24 mouse cellular contexts compared by ENCODE assay signal in genomic region chr9:40814060-40814459, GRCm38 (mm10). TPM values are rescaled to one million over a fixed set of nuclear protein-coding genes. Genes with fewer than 3 reads are reported as not detected.
DNase-seq lines count a peak whose midpoint lies in the region; ATAC-seq lines count a peak whose summit lies in the region.
"Had no signal": no experiment of that assay in that cellular context is flagged by ENCODE, and none has a peak within 500 bp of the region (broad histone marks: within the 10 kb centered on the region; RNA-seq: fewer than 3 reads in every experiment).

No protein-coding gene starts in this region.

- no peak overlapping the region for H3K27ac ChIP-seq in forebrain, embryonic 14.5 days (ENCODE audit: low read depth, low read length)
- H3K27ac ChIP-seq: embryonic facial prominence, embryonic 15.5 days; heart, embryonic 13.5 days; kidney, postnatal 0 days; midbrain, embryonic 12.5 days; neural tube, embryonic 13.5 days had no signal

- H3K4me3 ChIP-seq in forebrain, embryonic 14.5 days (ENCODE audit: low read depth, low read length): no peak overlapping the region
- H3K4me3 ChIP-seq: embryonic facial prominence, embryonic 15.5 days; heart, embryonic 13.5 days; midbrain, embryonic 12.5 days; neural tube, embryonic 13.5 days had no signal

- H3K4me2 ChIP-seq in forebrain, embryonic 14.5 days (ENCODE audit: low read length): no peak overlapping the region
- H3K4me2 ChIP-seq: embryonic facial prominence, embryonic 15.5 days; heart, embryonic 13.5 days; lung, embryonic 14.5 days; midbrain, embryonic 12.5 days; neural tube, embryonic 13.5 days had no signal

- peak; percentile 66 for DNase-seq in CD4-positive helper T cell, adult 2 months (ENCODE audit: low read depth, low spot score)
- peak; percentile 22 to 38 for DNase-seq in CD8-positive naive resting alpha-beta T cell, adult 2 months (ENCODE audit: low read depth in 2 of 2, low spot score in 2 of 2)
- no peak for DNase-seq in yolk sac, embryonic 10.5 days (ENCODE audit: low spot score)
- no peak for DNase-seq in forebrain, embryonic 14.5 days (ENCODE audit: low spot score)
- DNase-seq in urinary bladder, postnatal 10 days (ENCODE audit: low spot score): no peak
- DNase-seq: adrenal gland, adult 2 months; cerebellum, postnatal 10 days; heart, adult 18-20 months; kidney, adult 18-20 months; lung, embryonic 14.5 days; lung, postnatal 36 days; spleen, adult 18-20 months had no signal

- no peaks in the 10 kb centered on the region for H3K27me3 ChIP-seq in forebrain, embryonic 14.5 days (replicated peaks; ENCODE audit: control insufficient read depth, insufficient read depth, low read length)
- H3K27me3 ChIP-seq: CH12.LX; embryonic facial prominence, embryonic 15.5 days; heart, embryonic 13.5 days; midbrain, embryonic 12.5 days; neural tube, embryonic 13.5 days had no signal

- WGBS in forebrain, embryonic 14.5 days: 93% methylated on average over 7 of the region's 7 CpGs

- H3K9ac ChIP-seq in forebrain, embryonic 14.5 days (ENCODE audit: low read length): no peak overlapping the region
- H3K9ac ChIP-seq: embryonic facial prominence, embryonic 15.5 days; heart, embryonic 13.5 days; lung, embryonic 14.5 days; midbrain, embryonic 12.5 days; neural tube, embryonic 13.5 days had no signal

- H3K36me3 ChIP-seq in forebrain, embryonic 14.5 days (ENCODE audit: control insufficient read depth, insufficient read depth, low read length): 0 out of 2 replicates have a peak, but pooled peaks cover 3% of the 10 kb centered on the region
- H3K36me3 ChIP-seq: embryonic facial prominence, embryonic 15.5 days had no signal

- no peaks in the 10 kb centered on the region for H3K4me1 ChIP-seq in forebrain, embryonic 14.5 days (ENCODE audit: control insufficient read depth, insufficient read depth, low read length)
- H3K4me1 ChIP-seq: midbrain, embryonic 12.5 days; neural tube, embryonic 13.5 days had no signal

- no peaks in the 10 kb centered on the region for H3K9me3 ChIP-seq in forebrain, embryonic 14.5 days (replicated peaks; ENCODE audit: control insufficient read depth, low read length)
- H3K9me3 ChIP-seq: embryonic facial prominence, embryonic 15.5 days; heart, embryonic 13.5 days; midbrain, embryonic 12.5 days; neural tube, embryonic 13.5 days had no signal

- ATAC-seq in common myeloid progenitor, adult 5-6 weeks (replicated peaks; ENCODE audit: low read depth, poor library complexity, severe bottlenecking): peak; percentile 77
- ATAC-seq in megakaryocyte progenitor cell, adult 5-6 weeks (replicated peaks; ENCODE audit: poor library complexity): peak; percentile 91
- no peak for ATAC-seq in forebrain, embryonic 14.5 days
- ATAC-seq: hindbrain, embryonic 16.5 days had no signal

RNA-seq across cellular contexts. Expression of gene Hspa8, which starts 13.3 kb away (rescaled TPM):
- 4,616 and 4,673 TPM in 2 replicates for total RNA-seq in common myeloid progenitor, adult 5-6 weeks (2017)
- 3,635 and 4,207 TPM in 2 replicates for total RNA-seq in megakaryocyte progenitor cell, adult 5-6 weeks (2015)
- total RNA-seq in megakaryocyte progenitor cell, adult 5-6 weeks (2017): 4,709 and 5,125 TPM in 2 replicates
- polyA plus RNA-seq in forebrain, embryonic 14.5 days (2014; fragmentation: Nextera tagmentation; extraction: Ambion mirVana): 3,062 and 3,353 TPM in 2 replicates

RNA-seq across cellular contexts. Expression of gene Bsx, which starts 59.9 kb away (rescaled TPM):
- not detected in 2 replicates for total RNA-seq in common myeloid progenitor, adult 5-6 weeks (2017)
- not detected in 2 replicates for total RNA-seq in megakaryocyte progenitor cell, adult 5-6 weeks (2015)
- total RNA-seq in megakaryocyte progenitor cell, adult 5-6 weeks (2017): not detected in 2 replicates
- 1.2 and 1.3 TPM in 2 replicates for polyA plus RNA-seq in forebrain, embryonic 14.5 days (2014; fragmentation: Nextera tagmentation; extraction: Ambion mirVana)
- total RNA-seq: adrenal gland, adult 2 months; CH12.LX; gastrocnemius, adult 8-10 months; heart, adult 18-20 months; heart, postnatal 25 days; layer of hippocampus, adult 18-20 months had no signal
- polyA plus RNA-seq: embryonic facial prominence, embryonic 15.5 days; heart, embryonic 13.5 days; hindbrain, embryonic 16.5 days; kidney, postnatal 0 days; lung, embryonic 14.5 days; neural tube, embryonic 13.5 days had no signal

Comparison
In these comparisons a context has a peak if more than half of its experiments do, and no peak if none do; other contexts are left out.
1. DNase-seq: peak in CD4-positive helper T cell, adult 2 months (single experiment) and CD8-positive naive resting alpha-beta T cell, adult 2 months (2 of 2); none in yolk sac, embryonic 10.5 days (single experiment), forebrain, embryonic 14.5 days (single experiment) and urinary bladder, postnatal 10 days (single experiment).